Mouse (Mus musculus) urinary bladder, postnatal 25 days (tissue): ENCODE results near the gene Zmynd10.

Source experiments
- DNase-seq: peaks from one replicate; pipeline ENCODE4 v3.0.0; 2022; ENCODE audit warnings: low spot score

Zmynd10 gene

GRCm38 (mm10) chr9:107540420-107540819 is 6.7 kb upstream of the Zmynd10 start:
- DNase-seq, result no peak

GRCm38 (mm10) chr9:107541005-107541404 is 6.1 kb upstream of the Zmynd10 start:
- no peak for DNase-seq

- DNase-seq, result peak; percentile 90
Observed at GRCm38 (mm10) chr9:107541474-107542351, 5.4 kb upstream of the Zmynd10 start, which contains the start of the genes Cyb561d2 and Nprl2. Gene Cyb561d2 (minus strand): TSS chr9:107542193. Gene Nprl2 (plus strand): TSS chr9:107542226.

- no peak for DNase-seq
Observed at GRCm38 (mm10) chr9:107542352-107542686, 4.8 kb upstream of the Zmynd10 start.

- no peak for DNase-seq
Observed at GRCm38 (mm10) chr9:107542721-107543120, 4.4 kb upstream of the Zmynd10 start.

- no peak for DNase-seq
Observed at GRCm38 (mm10) chr9:107543299-107543698, 3.8 kb upstream of the Zmynd10 start.

GRCm38 (mm10) chr9:107544196-107544700 is 2.9 kb upstream of the Zmynd10 start:
- no peak for DNase-seq

GRCm38 (mm10) chr9:107544729-107545128 is 2.4 kb upstream of the Zmynd10 start:
- no peak for DNase-seq

- DNase-seq, result no peak
Observed at GRCm38 (mm10) chr9:107545199-107545598, 1.9 kb upstream of the Zmynd10 start.

GRCm38 (mm10) chr9:107545602-107546001 is 1.5 kb upstream of the Zmynd10 start:
- DNase-seq, result peak; percentile 75

- DNase-seq, result no peak
Observed at GRCm38 (mm10) chr9:107547957-107548356, 859 bp downstream of the Zmynd10 start.

- DNase-seq, result no peak
Observed at GRCm38 (mm10) chr9:107548820-107549219, 1.7 kb downstream of the Zmynd10 start.

GRCm38 (mm10) chr9:107549297-107550074 is 2.4 kb downstream of the Zmynd10 start:
- DNase-seq, result no peak

- no peak for DNase-seq
Observed at GRCm38 (mm10) chr9:107550491-107551116, 3.5 kb downstream of the Zmynd10 start.

- DNase-seq, result no peak
Observed at GRCm38 (mm10) chr9:107551117-107551889, 4.2 kb downstream of the Zmynd10 start, which contains the start of gene Rassf1. Gene Rassf1 (plus strand): TSS chr9:107551555.

- no peak for DNase-seq
Observed at GRCm38 (mm10) chr9:107551890-107552355, 4.8 kb downstream of the Zmynd10 start.

GRCm38 (mm10) chr9:107552690-107553393 is 5.7 kb downstream of the Zmynd10 start:
- DNase-seq, result no peak

GRCm38 (mm10) chr9:107553541-107554318 is 6.6 kb downstream of the Zmynd10 start:
- no peak for DNase-seq

GRCm38 (mm10) chr9:107554319-107554825 is 7.3 kb downstream of the Zmynd10 start:
- peak; percentile 91 for DNase-seq

- no peak for DNase-seq
Observed at GRCm38 (mm10) chr9:107555031-107555457, 7.9 kb downstream of the Zmynd10 start.
